Comparison of ENCODE assay signal across 8 mouse cellular contexts in genomic region chr19:32637357-32638275, GRCm38 (mm10). TPM values are rescaled to one million over a fixed set of nuclear protein-coding genes. Genes with fewer than 3 reads are reported as not detected.
DNase-seq lines count a peak whose midpoint lies in the region; ATAC-seq lines count a peak whose summit lies in the region.
"Had no signal": no experiment of that assay in that cellular context is flagged by ENCODE, and none has a peak within 500 bp of the region (broad histone marks: within the 10 kb centered on the region; RNA-seq: fewer than 3 reads in every experiment).

No protein-coding gene starts in this region.

- H3K9me3 ChIP-seq in embryonic facial prominence, embryonic 10.5 days, result no peaks in the 10 kb centered on the region

- H3K36me3 ChIP-seq in embryonic facial prominence, embryonic 10.5 days (replicated peaks), result no peaks in the 10 kb centered on the region

- peak; percentile 53; the same call in 1 of the 2 replicates for ATAC-seq in megakaryocyte-erythroid progenitor cell, adult 5-6 weeks (replicated peaks; ENCODE audit: low FRiP score, low TSS enrichment, poor library complexity, severe bottlenecking)
- ATAC-seq in erythroid progenitor cell, adult 5-6 weeks (replicated peaks; ENCODE audit: low FRiP score, poor library complexity, severe bottlenecking), result no peak

- no peak overlapping the region for H3K4me3 ChIP-seq in embryonic facial prominence, embryonic 10.5 days
- H3K4me3 ChIP-seq: erythroblast, embryonic 14.5 days had no signal

- peak; percentile 10 for DNase-seq in MN1 (ENCODE audit: low spot score)
- DNase-seq in embryonic facial prominence, embryonic 10.5 days (ENCODE audit: low spot score), result no peak
- DNase-seq in kidney, postnatal 10 days, result peak; percentile 19
- no peak for DNase-seq in right cerebral cortex, postnatal 36 days (ENCODE audit: low spot score in 2 of 2)
- no peak for DNase-seq in left cerebral cortex, postnatal 4 days

- no peaks in the 10 kb centered on the region for H3K27me3 ChIP-seq in embryonic facial prominence, embryonic 10.5 days (replicated peaks; ENCODE audit: low read depth, poor library complexity, severe bottlenecking)

- 71% methylated on average over 16 of the region's 16 CpGs for WGBS in embryonic facial prominence, embryonic 10.5 days

- peaks cover 12% of the 10 kb centered on the region; the same call in 1 of the 2 replicates for H3K4me1 ChIP-seq in embryonic facial prominence, embryonic 10.5 days

- H3K27ac ChIP-seq in embryonic facial prominence, embryonic 10.5 days (replicated peaks), result 0 out of 2 replicates have a peak overlapping the region, but pooled peaks have one; percentile 37

- intact Hi-C loops in left cerebral cortex, postnatal 4 days (cut with DNase I), result no loop called here

RNA-seq across cellular contexts. Expression of gene Papss2, which starts 42.0 kb away (rescaled TPM):
- polyA plus RNA-seq in embryonic facial prominence, embryonic 10.5 days (2016; fragmentation: Nextera tagmentation; extraction: Ambion mirVana), result 1.6 and 3.1 TPM in 2 replicates
- total RNA-seq in megakaryocyte-erythroid progenitor cell, adult 5-6 weeks (2014; fragmentation: Nextera tagmentation), result 0.82 and 0.96 TPM in 2 replicates
- total RNA-seq in megakaryocyte-erythroid progenitor cell, adult 5-6 weeks (2017), result 0.38 and 0.61 TPM in 2 replicates
- total RNA-seq in erythroid progenitor cell, adult 5-6 weeks (2015; ENCODE audit: low replicate concordance), result 1.4 and 6.3 TPM in 2 replicates
- total RNA-seq in erythroid progenitor cell, adult 5-6 weeks (2017; ENCODE audit: low replicate concordance), result 1.7 and 3.4 TPM in 2 replicates
- 1 to 10 TPM; 2.2 to 2.8 TPM for total RNA-seq in left cerebral cortex, postnatal 4 days (2021)

Comparison
In these comparisons a context has a peak if more than half of its experiments do, and no peak if none do; other contexts are left out.
1. DNase-seq: peak in MN1 (single experiment) and kidney, postnatal 10 days (single experiment); none in embryonic facial prominence, embryonic 10.5 days (single experiment), right cerebral cortex, postnatal 36 days (0 of 2) and left cerebral cortex, postnatal 4 days (single experiment).